Mouse (Mus musculus) heart, postnatal 25 days (tissue): ENCODE results near the gene Kremen1. TPM values are rescaled to one million over a fixed set of nuclear protein-coding genes. Genes with fewer than 3 reads are reported as not detected.

Source experiments
- DNase-seq: peaks from one replicate; pipeline ENCODE4 v3.0.0; 2022; ENCODE audit warnings: low spot score
- intact Hi-C: fragments of 180-260 bp; cut with DNase I; formaldehyde crosslinking; loops from one replicate; pipeline ENCODE4 v1.15.1; 2025
- total RNA-seq, 2 experiments: library from RNA; stranded (reverse); gene quantifications; 2 replicates each; pipeline ENCODE4 v1.2.3; 2021

Kremen1 gene
- total RNA-seq, 2 experiments from 2014 or later, result 72.5 to 78.8 TPM

DNA sequence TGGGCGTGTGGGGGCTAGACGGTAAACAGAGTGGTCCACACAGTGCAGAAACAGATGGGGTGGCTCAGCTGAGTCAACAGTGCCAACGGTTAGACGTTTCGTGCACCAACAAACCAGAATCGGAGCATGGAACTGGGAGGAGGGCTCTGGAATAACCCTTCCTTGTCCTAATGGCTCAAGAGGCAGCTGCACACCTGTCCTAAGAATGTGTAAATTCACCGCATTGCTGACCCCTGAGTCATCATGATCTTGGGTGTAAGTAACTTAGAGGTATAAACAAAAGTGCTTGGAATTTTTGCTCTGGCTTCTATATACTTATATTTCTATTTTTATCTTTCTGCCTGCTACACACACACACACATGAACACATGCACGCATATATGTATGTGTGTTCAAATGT is 19.2 kb downstream of the Kremen1 start:
- intact Hi-C loops, result no loop called here
- no peak for DNase-seq

DNA sequence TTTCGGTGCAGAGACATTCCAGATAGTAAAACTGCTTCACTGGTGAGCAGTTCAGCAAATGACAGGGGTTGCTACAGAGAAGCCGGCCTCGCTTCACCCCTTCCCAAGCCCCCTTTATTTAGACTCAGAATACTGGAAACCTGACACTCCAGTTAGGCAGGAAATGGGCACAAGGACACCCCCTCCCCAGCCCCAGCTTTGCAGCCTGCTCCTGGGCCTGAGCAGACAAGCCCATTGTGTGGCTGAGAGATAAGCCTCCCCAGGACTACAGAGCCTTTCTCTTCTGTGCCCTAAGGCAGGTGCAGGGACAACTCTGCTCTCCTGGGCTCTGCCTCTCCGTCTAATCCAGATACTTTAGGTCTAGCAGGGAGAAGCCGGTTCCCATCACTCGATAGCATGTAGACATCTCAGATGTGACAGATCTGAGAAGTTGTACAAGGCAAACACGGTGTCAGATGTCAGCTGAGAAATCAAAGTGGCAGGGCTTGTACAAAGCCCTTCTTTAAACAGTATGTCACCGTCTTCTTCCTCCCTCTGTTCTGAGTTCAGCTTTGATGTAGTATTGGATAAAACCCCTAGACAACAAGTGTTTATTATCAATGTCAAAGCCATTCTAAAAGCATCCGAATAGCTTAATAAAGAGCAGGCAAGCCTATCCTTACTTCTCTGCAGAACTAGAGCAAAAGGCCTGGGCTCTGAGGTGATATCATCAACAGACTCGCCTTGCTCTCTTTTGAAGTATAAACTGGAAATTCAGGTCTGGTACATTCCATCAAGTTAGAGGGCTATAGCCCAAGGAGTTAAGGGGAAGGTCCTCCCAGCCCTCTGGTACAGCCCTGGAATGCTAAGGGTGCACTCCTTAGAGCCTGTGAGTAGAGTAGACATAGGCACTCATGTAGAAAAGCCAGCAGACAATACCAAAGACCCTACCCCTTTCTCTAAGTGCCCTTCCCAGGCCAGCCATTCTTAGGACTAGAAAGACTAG is 21.4 kb downstream of the Kremen1 start:
- DNase-seq, result no peak
- intact Hi-C loops, result no loop called here

- no peak for DNase-seq
- intact Hi-C loops, result no loop called here
Measured at GRCm38 (mm10) chr11:5219910-5220447, 41.4 kb downstream of the Kremen1 start.

GRCm38 (mm10) chr11:5219371-5219770 is 42.0 kb downstream of the Kremen1 start:
- DNase-seq, result no peak
- intact Hi-C loops, result no loop called here

DNA sequence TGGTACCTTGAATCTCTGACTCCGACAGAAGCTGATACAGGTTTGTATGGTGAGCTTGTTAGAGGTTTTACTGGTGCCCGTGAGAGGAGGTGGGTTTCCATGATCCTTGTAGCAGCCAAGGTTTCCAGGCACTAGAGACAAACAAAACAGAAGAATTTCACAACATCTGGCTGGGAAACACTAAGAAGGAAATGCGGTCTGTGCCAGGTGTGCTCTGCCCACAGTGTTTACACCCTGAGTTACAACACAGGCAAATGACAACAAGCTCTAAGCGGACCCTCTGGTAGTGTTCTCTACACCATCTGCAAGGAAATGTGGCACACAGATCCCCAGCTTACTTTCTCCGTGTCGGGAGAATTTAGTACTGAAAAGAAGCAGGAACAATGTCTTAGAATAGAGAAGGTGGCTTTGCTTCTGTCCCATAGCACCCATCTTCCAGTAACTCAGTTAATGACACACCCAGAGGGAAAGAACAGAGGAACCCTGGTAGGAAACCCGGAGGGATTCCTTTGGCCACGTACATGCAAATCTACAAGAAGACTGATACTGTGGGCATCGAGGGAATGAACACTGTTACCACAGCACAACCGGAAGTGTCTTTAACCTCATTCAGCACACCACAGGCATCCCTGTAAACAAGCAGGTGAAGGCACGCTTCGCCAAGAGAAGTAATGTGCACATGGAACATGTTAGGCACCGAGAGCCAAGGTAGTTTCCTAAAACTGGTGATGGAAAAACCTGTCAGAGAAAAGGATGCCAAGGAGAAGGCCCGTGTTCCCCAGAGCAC is 45.8 kb downstream of the Kremen1 start:
- DNase-seq, result no peak

DNA sequence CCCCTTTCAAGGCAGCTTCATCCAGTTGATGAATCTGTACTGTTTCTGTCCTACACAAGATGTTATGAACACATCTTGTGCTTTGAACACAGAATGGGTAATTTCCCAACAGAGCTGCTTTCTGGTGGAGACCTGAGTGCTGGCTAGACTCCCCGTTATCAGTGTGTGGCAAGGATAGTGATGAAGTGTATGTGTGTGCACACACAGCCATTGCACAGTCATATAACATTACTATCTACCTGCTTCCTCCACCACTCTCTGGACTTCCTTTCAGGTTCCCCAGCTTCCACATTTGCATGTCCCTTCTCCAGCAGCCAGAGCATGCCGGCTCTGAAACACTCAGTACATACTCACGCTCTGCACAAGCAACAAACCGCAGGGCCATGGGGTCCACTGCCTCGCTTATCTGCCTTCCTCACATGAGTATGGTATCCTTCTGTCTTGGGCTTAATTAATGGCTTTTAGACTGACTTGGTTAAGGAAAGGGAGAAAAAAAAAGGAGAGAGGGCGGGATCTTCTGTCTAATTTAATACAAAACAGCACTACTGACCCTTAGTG is 46.8 kb downstream of the Kremen1 start:
- intact Hi-C loops, result no loop called here
- no peak for DNase-seq

More for the DNA sequence above, 45.8 kb downstream of the Kremen1 start:
- intact Hi-C loops, result no loop called here

DNA sequence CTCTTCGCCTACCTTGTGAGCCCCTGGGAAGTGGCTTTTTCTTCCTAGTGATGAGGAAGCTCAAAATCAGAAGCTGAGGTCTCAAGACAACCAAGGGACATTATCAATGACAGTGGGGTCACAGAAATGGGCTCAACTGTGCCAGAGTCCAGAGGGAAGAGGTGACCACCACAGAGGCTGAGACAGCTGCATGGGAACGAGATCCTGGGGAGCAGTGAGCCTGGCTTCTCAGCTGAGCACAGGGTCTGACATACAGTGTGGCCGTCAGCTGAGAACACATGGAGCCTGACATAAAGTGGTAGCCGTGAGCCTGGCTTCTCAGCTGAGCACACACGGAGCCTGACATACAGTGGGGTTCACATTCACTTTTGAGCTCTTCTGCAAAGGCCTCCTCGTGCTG is 58.3 kb downstream of the Kremen1 start:
- intact Hi-C loops, result no loop called here
- DNase-seq, result no peak

- no peak for DNase-seq
- intact Hi-C loops, result no loop called here
Measured at GRCm38 (mm10) chr11:5201799-5202680, 59.3 kb downstream of the Kremen1 start.

- intact Hi-C loops, result no loop called here
Measured at GRCm38 (mm10) chr11:5199879-5200278, 61.5 kb downstream of the Kremen1 start.

GRCm38 (mm10) chr11:5197068-5197467 is 64.3 kb downstream of the Kremen1 start:
- intact Hi-C loops, result no loop called here
- no peak for DNase-seq

More at GRCm38 (mm10) chr11:5199879-5200278, 61.5 kb downstream of the Kremen1 start:
- no peak for DNase-seq

DNA sequence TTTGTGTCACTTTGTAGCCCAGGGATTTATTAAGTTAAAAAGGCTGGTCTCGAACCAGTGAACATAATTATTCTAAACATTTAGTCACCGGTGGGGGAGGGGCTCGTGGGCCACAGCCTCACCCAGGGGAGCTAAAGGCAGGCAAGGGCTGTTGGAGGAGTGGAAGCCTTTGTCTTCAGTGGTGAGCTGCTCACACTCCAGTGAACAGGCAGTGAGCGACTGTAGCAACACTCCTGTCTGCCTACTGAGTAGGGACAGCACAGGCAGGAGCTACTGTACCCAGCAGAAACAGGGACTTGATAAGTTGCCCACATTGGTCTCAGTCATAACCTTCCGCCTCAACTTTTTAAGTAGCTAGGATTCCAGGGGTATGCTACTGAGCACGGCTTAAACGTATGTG is 64.8 kb downstream of the Kremen1 start:
- intact Hi-C loops, result no loop called here
- no peak for DNase-seq

DNA sequence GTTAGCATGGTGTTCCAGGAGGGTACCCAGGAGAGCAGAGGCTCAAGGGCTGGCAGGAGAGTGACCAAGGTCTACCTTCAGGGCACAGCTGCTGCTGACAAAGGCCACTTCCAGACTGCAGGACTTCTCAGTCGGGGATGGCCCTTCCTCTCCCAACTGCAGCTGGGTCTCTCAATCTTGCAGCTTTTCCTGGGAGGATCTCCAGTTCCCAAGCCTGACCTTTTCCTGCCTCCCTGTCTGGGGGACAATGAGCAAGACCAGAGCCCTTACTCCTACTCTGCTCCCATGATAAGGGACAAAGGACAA is 67.8 kb downstream of the Kremen1 start:
- intact Hi-C loops, result loop anchor here (5.0 kb wide), 1 partner anchor 64 kb away; no protein-coding TSS in a partner anchor
- DNase-seq, result no peak

- DNase-seq, result no peak
- intact Hi-C loops, result loop anchor here (5.0 kb wide), 1 partner anchor 64 kb away; no protein-coding TSS in a partner anchor
Measured at GRCm38 (mm10) chr11:5192840-5193575, 68.3 kb downstream of the Kremen1 start.

- DNase-seq, result peak; percentile 23
- intact Hi-C loops, result loop anchor here (5.0 kb wide), 1 partner anchor 65 kb away; no protein-coding TSS in a partner anchor
Measured at GRCm38 (mm10) chr11:5192084-5192516, 69.3 kb downstream of the Kremen1 start.

GRCm38 (mm10) chr11:5189239-5189933 is 72.0 kb downstream of the Kremen1 start:
- intact Hi-C loops, result no loop called here
- no peak for DNase-seq

GRCm38 (mm10) chr11:5188170-5188569 is 73.2 kb downstream of the Kremen1 start:
- intact Hi-C loops, result no loop called here

GRCm38 (mm10) chr11:5184832-5185231 is 76.5 kb downstream of the Kremen1 start:
- intact Hi-C loops, result loop anchor here (5.0 kb wide), 2 partner anchors 102 to 287 kb away; no protein-coding TSS in a partner anchor

More at GRCm38 (mm10) chr11:5188170-5188569, 73.2 kb downstream of the Kremen1 start:
- DNase-seq, result no peak

GRCm38 (mm10) chr11:5184250-5184649 is 77.1 kb downstream of the Kremen1 start:
- intact Hi-C loops, result loop anchor here (5.0 kb wide), 2 partner anchors 103 to 288 kb away; no protein-coding TSS in a partner anchor
- DNase-seq, result no peak

More at GRCm38 (mm10) chr11:5184832-5185231, 76.5 kb downstream of the Kremen1 start:
- no peak for DNase-seq
